Mouse (Mus musculus) intestine, embryonic 14.5 days (tissue): Measurements from ENCODE around the gene Hoxc10. TPM values are rescaled to one million over a fixed set of nuclear protein-coding genes. Genes with fewer than 3 reads are reported as not detected.

Source experiments
- ATAC-seq: fragments of 200-750 bp; cut with Nextera tagmentation; replicated peaks from 2 replicates; pipeline ENCODE4 v1.8.0; 2017; ENCODE audit warnings: low read depth, moderate number of reproducible peaks, moderate TSS enrichment, moderate library complexity; ENCODE audit not compliant: low FRiP score, low TSS enrichment
- DNase-seq: peaks from one replicate; pipeline ENCODE4 v3.0.0-alpha.2; 2018; ENCODE audit warnings: low spot score
- H3K27ac ChIP-seq: fragments of 300-500 bp; sonication (generic); 2 replicates; pipeline ENCODE4 v1.5.1; 2014; ENCODE audit warnings: low read depth, mild to moderate bottlenecking, control low read depth
- H3K27me3 ChIP-seq: fragments of 300-500 bp; sonication (generic); replicated peaks from 2 replicates; pipeline ENCODE4 v1.6.1; 2014; ENCODE audit warnings: low read length, control low read depth; ENCODE audit not compliant: control insufficient read depth, insufficient read depth
- H3K36me3 ChIP-seq: fragments of 300-500 bp; sonication (generic); 2 replicates; pipeline ENCODE4 v1.6.1; 2014; ENCODE audit warnings: low read length, control low read depth; ENCODE audit not compliant: control insufficient read depth, insufficient read depth
- H3K4me1 ChIP-seq: fragments of 300-500 bp; sonication (generic); replicated peaks from 2 replicates; pipeline ENCODE4 v1.6.1; 2014; ENCODE audit warnings: low read length, control low read depth, mixed read lengths; ENCODE audit not compliant: control insufficient read depth, insufficient read depth
- H3K4me2 ChIP-seq: fragments of 300-500 bp; sonication (generic); 2 replicates; pipeline ENCODE4 v1.6.1; 2014; ENCODE audit warnings: low read length
- H3K4me3 ChIP-seq: fragments of 300-500 bp; sonication (generic); 2 replicates; pipeline ENCODE4 v1.5.1; 2014; ENCODE audit warnings: low read depth, low read length, control low read depth, mixed read lengths
- H3K9ac ChIP-seq: fragments of 300-500 bp; sonication (generic); 2 replicates; pipeline ENCODE4 v1.6.1; 2014; ENCODE audit warnings: mild to moderate bottlenecking, low read length
- H3K9me3 ChIP-seq: fragments of 300-500 bp; sonication (generic); 2 replicates; pipeline ENCODE4 v1.6.1; 2016; ENCODE audit warnings: low read length, control low read depth; ENCODE audit not compliant: control insufficient read depth
- WGBS: fragments of 180-500 bp; shearing (Covaris S2); extraction: QIAGEN DNeasy Blood & Tissue Kit; methylation state at CpG from one replicate; pipeline ENCODE4 v1.1.7; 2014; 5-methylcytosine and 5-hydroxymethylcytosine counted together
- polyA plus RNA-seq: library from polyadenylated mRNA; unstranded; fragments of >200 nt; fragmentation: Nextera tagmentation; extraction: Ambion mirVana; gene quantifications from 2 replicates; pipeline ENCODE4 v1.2.1, GENCODE M21; 2014

Hoxc10 gene
- polyA plus RNA-seq, 1 experiment from 2014 or later = 2.6 TPM

- peak within 1 kb of the TSS; percentile 42 for H3K4me3 ChIP-seq
- WGBS = under 1% methylated on average over 19 of the region's 19 CpGs
- H3K9ac ChIP-seq = peak within 1 kb of the TSS; percentile 68
- DNase-seq = no peak
- peak within 1 kb of the TSS; percentile 64 for H3K4me2 ChIP-seq
- H3K27ac ChIP-seq = peak within 1 kb of the TSS; percentile 87
- no peaks in the 10 kb centered on the region for H3K36me3 ChIP-seq
- H3K4me1 ChIP-seq = no peaks in the 10 kb centered on the region; the same call in none of the 2 replicates
- no peaks in the 10 kb centered on the region for H3K9me3 ChIP-seq
- H3K27me3 ChIP-seq = peaks cover 98% of the 10 kb centered on the region
- ATAC-seq = peak; percentile 38
These were observed 31.4 kb downstream of the Hoxc10 start, which contains the start of gene Hoxc6 for GRCm38 (mm10) chr15:102997939-102998355. TSS of gene Hoxc6 (plus strand) at chr15:102998257.

- Histone ChIP-seq H3K36me3 (no peaks in the 10 kb centered on the region), H3K4me2 (peak overlapping the region; percentile 64), H3K27me3 (peaks cover 99% of the 10 kb centered on the region), H3K27ac (peak overlapping the region; percentile 87), H3K4me3 (peak overlapping the region; percentile 42), H3K9ac (peak overlapping the region; percentile 68), H3K9me3 (no peaks in the 10 kb centered on the region), H3K4me1 (no peaks in the 10 kb centered on the region; the same call in none of the 2 replicates)
- peak; percentile 25; the same call in 1 of the 2 replicates for ATAC-seq
- 1% methylated on average over 19 of the region's 19 CpGs for WGBS
- DNase-seq = no peak
These were observed 32.1 kb downstream of the Hoxc10 start for GRCm38 (mm10) chr15:102998608-102999182.

GRCm38 (mm10) chr15:102999183-102999831 is 32.7 kb downstream of the Hoxc10 start:
- 2% methylated on average over 33 of the region's 33 CpGs for WGBS
- Histone ChIP-seq H3K9ac (peak overlapping the region; percentile 68), H3K36me3 (no peaks in the 10 kb centered on the region), H3K4me3 (peak overlapping the region; percentile 42), H3K4me2 (peak overlapping the region; percentile 64), H3K27ac (peak overlapping the region; percentile 87), H3K27me3 (peaks cover 100% of the 10 kb centered on the region), H3K4me1 (no peaks in the 10 kb centered on the region; the same call in none of the 2 replicates), H3K9me3 (no peaks in the 10 kb centered on the region)
- peak; percentile 62; the same call in 1 of the 2 replicates for ATAC-seq
- no peak for DNase-seq

- H3K36me3 ChIP-seq = no peaks in the 10 kb centered on the region
- peaks cover under 1% of the 10 kb centered on the region for H3K4me1 ChIP-seq
- ATAC-seq (0 out of 2 replicates have a peak, but pooled peaks have one; percentile 14), DNase-seq (no peak)
- WGBS = 3% methylated on average over 11 of the region's 11 CpGs
- H3K9me3 ChIP-seq = no peaks in the 10 kb centered on the region
- peak overlapping the region; percentile 87 for H3K27ac ChIP-seq
- H3K9ac ChIP-seq = peak overlapping the region; percentile 68
- peak overlapping the region; percentile 42 for H3K4me3 ChIP-seq
- peaks cover 100% of the 10 kb centered on the region for H3K27me3 ChIP-seq
- H3K4me2 ChIP-seq = peak overlapping the region; percentile 64
These were observed 33.4 kb downstream of the Hoxc10 start for GRCm38 (mm10) chr15:102999955-103000354.

GRCm38 (mm10) chr15:103000501-103000901 is 33.9 kb downstream of the Hoxc10 start:
- no peaks in the 10 kb centered on the region for H3K36me3 ChIP-seq
- H3K4me2 ChIP-seq = peak overlapping the region; percentile 64
- no peak for ATAC-seq
- DNase-seq = no peak
- peak overlapping the region; percentile 87 for H3K27ac ChIP-seq
- WGBS = 4% methylated on average over 24 of the region's 24 CpGs
- H3K9me3 ChIP-seq = no peaks in the 10 kb centered on the region
- peaks cover 100% of the 10 kb centered on the region for H3K27me3 ChIP-seq
- H3K9ac ChIP-seq = peak overlapping the region; percentile 68
- H3K4me1 ChIP-seq = peaks cover 4% of the 10 kb centered on the region
- peak overlapping the region; percentile 42 for H3K4me3 ChIP-seq

GRCm38 (mm10) chr15:103001370-103001769 is 34.8 kb downstream of the Hoxc10 start:
- DNase-seq = no peak
- Histone ChIP-seq H3K4me1 (peaks cover 10% of the 10 kb centered on the region), H3K27ac (peak overlapping the region; percentile 29), H3K9me3 (no peaks in the 10 kb centered on the region), H3K36me3 (no peaks in the 10 kb centered on the region), H3K9ac (peak overlapping the region; percentile 68), H3K4me3 (peak overlapping the region; percentile 42; the same call in 1 of the 2 replicates), H3K27me3 (peaks cover 100% of the 10 kb centered on the region), H3K4me2 (peak overlapping the region; percentile 64)
- ATAC-seq = no peak
- WGBS = 46% methylated on average over 2 of the region's 2 CpGs

GRCm38 (mm10) chr15:103002156-103002555 is 35.6 kb downstream of the Hoxc10 start:
- Histone ChIP-seq H3K9ac (no peak overlapping the region), H3K27ac (peak overlapping the region; percentile 29; the same call in 1 of the 2 replicates), H3K36me3 (no peaks in the 10 kb centered on the region), H3K9me3 (no peaks in the 10 kb centered on the region), H3K4me3 (peak overlapping the region; percentile 9; the same call in 1 of the 2 replicates), H3K4me1 (peaks cover 13% of the 10 kb centered on the region), H3K27me3 (peaks cover 100% of the 10 kb centered on the region), H3K4me2 (peak overlapping the region; percentile 64)
- DNase-seq = no peak
- WGBS = 27% methylated on average over 4 of the region's 4 CpGs
- ATAC-seq = no peak

- peaks cover 21% of the 10 kb centered on the region for H3K4me1 ChIP-seq
- H3K27me3 ChIP-seq = peaks cover 100% of the 10 kb centered on the region
- H3K36me3 ChIP-seq = no peaks in the 10 kb centered on the region
- H3K4me2 ChIP-seq = peak overlapping the region; percentile 64
- peak overlapping the region; percentile 8; the same call in 1 of the 2 replicates for H3K4me3 ChIP-seq
- H3K9ac ChIP-seq = 0 out of 2 replicates have a peak overlapping the region, but pooled peaks have one; percentile 27
- ATAC-seq = no peak
- WGBS = 16% methylated on average over 13 of the region's 13 CpGs
- DNase-seq = no peak
- no peaks in the 10 kb centered on the region for H3K9me3 ChIP-seq
- H3K27ac ChIP-seq = peak overlapping the region; percentile 29; the same call in 1 of the 2 replicates
These were observed 36.3 kb downstream of the Hoxc10 start for GRCm38 (mm10) chr15:103002821-103003448.
